Mouse (Mus musculus): ENCODE data around the gene Pcdh15.

Gene Pcdh15

DNA sequence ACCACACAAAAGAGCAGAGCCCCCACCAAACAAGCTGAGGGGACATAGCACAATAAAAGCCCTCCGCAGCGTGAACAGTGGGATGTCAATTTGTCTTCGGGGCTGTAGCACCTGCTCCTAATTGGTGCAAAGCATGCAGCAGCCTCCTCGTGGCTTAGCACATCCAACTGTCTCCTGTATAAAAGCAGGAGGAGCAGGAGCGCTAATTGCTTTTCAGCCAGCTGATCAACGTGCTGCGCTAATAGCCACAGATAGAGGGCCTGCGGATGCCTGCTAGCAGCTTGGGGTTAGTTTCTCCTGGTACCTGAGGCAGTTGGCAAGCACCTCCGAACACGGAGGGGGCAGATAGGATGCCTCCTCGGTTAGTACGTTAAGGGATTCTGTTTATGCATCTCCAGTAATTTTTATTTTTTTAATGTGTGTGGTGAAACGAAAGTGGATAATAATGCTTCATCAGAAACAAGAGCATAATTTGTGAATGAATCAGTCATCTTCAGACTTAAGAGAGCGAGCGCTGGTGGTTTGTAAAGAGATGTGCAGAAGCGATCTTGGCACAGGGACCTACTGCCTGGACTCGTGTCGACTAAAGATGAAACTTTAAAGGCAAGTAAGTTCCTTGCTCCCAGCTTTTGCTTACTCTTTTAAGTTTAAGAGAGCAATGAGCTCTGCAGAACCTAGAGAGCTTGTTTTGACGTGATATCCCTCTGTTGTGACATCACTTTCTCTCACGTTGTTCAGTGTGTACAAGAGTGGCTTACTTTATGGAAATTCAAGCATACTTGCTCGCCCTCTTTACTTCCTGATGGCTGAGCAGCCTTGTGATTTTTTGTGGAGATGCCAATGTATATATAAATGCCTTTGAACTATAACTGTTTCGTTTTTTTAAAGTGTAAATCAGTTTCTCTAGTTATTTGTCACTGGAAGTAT is 722.8 kb downstream of the Pcdh15 start:
- DNase-seq (ENCODE audit: low read depth, low spot score), result no peak

GRCm38 (mm10) chr10:73823214-73823613 is 724.1 kb downstream of the Pcdh15 start:
- DNase-seq (ENCODE audit: low read depth, low spot score), result no peak

GRCm38 (mm10) chr10:73826354-73826753 is 727.2 kb downstream of the Pcdh15 start:
- no peak for DNase-seq (ENCODE audit: low read depth, low spot score)

- no peak for DNase-seq (ENCODE audit: low read depth, low spot score)
These were observed 729.6 kb downstream of the Pcdh15 start for GRCm38 (mm10) chr10:73828781-73829180.

GRCm38 (mm10) chr10:73844998-73845397 is 745.9 kb downstream of the Pcdh15 start:
- no peak for DNase-seq (ENCODE audit: low read depth, low spot score)

DNA sequence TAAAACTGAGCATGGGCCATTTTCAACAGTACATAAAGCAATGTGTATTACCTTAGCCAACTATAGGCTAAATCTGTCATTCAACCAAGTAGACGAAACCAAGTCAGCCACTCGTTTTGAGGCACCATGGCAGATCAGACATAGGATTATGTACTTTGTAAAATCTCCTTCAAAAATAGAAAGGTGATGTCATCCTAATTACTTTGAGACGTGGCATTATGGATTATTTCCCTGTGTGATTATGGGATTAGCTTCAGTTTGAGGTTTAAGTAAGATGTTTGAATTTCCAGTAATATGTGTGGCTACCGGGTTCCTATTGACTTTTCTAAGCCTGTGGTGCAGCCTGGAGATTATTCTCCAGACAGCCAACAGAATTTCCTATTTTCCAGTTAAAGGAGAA is 763.0 kb downstream of the Pcdh15 start:
- no peak for DNase-seq (ENCODE audit: low read depth, low spot score)

GRCm38 (mm10) chr10:73878055-73878728 is 779.0 kb downstream of the Pcdh15 start:
- DNase-seq (ENCODE audit: low read depth, low spot score), result no peak

DNA sequence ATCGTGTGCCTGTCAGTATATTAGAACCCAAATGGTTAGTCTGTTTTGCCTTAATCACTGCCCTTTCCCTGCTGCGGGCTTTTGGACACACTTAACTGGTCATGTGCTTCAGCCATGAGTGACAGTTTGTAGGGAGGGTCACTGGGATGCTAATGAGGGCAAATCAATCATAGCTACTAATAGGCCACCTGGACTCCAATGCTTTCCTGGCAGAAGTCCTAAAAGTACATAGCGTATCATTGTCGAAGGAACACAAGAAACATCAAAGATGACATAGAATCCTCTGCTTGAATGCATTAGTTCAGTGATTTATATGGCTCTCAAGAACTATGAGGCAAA is 779.6 kb downstream of the Pcdh15 start:
- no peak for DNase-seq (ENCODE audit: low read depth, low spot score)

DNA sequence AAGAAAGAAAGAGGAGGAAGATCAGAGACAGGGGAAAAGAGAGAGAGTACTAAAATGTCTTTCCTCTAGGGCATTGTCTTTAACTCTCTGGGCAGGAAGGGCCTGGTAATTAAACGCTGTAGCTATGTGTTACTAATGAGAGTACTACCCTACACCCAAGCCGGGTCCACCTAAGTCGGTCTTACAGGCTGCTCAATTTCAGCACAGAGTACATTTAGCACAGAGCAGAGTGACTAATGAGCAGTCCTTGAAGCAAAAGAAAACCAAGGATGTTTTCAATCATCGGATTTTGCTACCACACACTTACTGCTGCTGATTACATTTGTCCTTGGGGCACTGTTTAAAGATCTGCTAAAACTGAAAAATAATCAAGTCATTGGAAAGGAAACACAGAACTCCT is 788.6 kb downstream of the Pcdh15 start:
- no peak for DNase-seq (ENCODE audit: low read depth, low spot score)

DNA sequence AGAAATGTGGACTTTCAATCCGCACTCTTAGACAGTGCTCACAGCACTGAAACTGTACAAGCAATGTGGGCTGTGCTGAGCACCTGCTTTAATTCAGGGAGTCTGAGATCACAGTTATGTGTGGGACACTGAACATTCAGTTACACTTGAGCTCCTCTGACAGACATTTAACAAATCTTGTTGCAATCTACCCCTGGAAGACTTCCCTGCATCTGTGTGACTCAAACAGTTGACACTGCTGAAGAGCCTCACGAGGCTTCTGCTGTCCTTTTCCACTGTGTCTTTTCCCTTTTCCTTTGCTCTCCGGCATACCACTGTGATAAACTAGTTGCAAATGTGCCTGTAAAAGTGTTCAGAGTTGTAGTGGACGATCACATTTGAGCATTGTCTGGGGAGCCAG is 793.1 kb downstream of the Pcdh15 start:
- DNase-seq (ENCODE audit: low read depth, low spot score), result no peak

DNA sequence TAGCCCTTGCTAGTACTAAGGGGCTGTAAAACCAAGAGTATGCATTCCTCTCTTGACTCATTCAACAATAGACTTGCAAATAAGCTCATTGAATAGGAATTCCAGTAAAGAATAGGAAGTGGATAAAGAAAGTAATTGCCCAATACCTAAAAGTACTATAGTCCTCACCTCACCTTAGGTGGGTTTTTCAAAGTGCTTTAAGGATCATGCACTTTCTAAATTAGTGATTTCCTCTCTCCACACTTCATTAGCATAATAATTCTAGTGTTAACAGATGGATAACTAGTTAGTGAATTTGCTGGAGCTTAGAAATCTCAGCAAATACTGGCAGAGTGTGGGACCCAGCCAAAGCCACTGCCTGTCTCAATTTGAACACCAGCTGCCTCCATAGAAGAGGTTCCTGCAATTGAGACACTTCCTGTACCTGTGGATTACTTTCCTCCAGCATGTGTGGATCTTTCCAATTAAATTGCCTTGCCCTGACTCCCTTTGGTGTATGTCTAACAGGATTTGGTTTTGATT is 797.0 kb downstream of the Pcdh15 start:
- no peak for DNase-seq (ENCODE audit: low read depth, low spot score)

- DNase-seq (ENCODE audit: low read depth, low spot score), result no peak
These were observed 800.0 kb downstream of the Pcdh15 start for GRCm38 (mm10) chr10:73899165-73899564.

GRCm38 (mm10) chr10:73907626-73908025 is 808.5 kb downstream of the Pcdh15 start:
- no peak for DNase-seq (ENCODE audit: low read depth, low spot score)

DNA sequence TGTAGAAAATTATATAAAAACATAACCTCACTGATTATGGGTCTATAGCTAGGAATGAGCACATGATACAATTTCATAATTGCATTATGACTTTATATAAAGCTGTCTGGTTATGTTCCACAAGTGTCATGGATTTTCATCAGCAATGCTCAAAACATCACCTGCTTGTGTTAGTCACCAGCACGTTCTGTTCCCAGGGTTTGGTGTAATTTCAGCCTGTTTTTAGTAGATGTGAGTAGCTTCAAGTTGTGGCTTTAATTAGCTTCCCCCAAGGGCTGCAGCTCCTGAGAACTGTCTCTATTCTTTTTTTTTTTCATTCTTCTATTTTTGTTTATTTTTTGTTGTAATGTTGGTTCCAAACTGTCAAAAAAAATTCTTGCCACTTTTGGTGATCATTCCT is 809.4 kb downstream of the Pcdh15 start:
- no peak for DNase-seq (ENCODE audit: low read depth, low spot score)

DNA sequence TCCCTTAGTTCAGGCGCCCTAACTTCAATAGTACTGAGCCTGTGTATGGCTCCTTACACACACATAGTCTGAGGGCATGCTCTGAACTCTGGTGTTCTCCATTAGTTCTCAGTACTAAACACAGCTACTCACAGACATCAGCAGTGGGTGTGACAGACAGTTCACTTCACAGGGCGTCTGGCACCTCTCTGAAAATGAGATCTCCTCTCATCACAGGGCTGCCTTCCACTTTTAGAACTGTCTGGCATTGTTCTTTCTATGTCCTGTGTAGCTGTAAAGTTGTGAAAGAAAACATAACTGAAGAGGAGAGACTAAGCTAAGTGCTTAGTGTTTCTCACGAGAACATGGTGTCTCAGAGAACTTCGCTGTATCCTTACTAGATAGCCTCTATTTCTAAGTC is 816.0 kb downstream of the Pcdh15 start:
- DNase-seq (ENCODE audit: low read depth, low spot score), result no peak

DNA sequence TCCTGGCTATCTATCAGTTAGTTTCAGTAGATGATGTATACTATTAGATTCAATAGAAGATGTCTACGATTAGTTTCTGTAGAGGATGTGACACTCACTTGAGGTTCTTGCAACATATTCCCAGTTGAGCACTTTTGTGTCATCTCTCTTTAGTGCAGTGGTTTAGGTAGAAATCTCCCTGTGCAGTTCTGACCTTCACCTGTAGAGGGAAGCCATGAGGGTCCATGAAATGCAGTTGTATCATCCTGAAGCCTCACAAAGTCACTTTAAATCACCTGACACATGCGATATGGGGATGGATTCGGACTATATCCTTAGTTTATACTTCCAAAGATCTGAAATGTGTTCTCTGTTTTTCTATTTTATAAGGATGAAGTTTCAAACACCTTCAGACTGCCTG is 822.4 kb downstream of the Pcdh15 start:
- DNase-seq (ENCODE audit: low read depth, low spot score), result no peak

DNA sequence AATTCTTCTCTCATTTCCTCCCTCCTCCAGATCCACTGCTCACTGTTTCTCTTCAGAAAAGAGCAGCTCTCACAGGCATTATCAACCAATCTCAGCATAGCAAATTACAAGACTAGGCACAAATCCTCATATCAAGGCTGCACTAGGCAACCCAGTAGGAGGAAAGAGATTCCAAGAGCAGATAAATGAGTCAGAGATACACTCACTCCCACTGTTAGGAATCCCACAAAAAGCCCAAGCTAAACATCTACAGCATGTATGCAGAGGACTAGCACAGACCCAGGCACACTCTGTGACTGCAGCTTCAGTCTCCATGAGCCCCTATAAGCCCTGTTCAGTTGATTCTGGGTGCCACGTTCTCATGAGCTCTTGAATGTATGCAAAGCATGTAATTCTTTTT is 829.5 kb downstream of the Pcdh15 start:
- no peak for DNase-seq (ENCODE audit: low read depth, low spot score)

DNA sequence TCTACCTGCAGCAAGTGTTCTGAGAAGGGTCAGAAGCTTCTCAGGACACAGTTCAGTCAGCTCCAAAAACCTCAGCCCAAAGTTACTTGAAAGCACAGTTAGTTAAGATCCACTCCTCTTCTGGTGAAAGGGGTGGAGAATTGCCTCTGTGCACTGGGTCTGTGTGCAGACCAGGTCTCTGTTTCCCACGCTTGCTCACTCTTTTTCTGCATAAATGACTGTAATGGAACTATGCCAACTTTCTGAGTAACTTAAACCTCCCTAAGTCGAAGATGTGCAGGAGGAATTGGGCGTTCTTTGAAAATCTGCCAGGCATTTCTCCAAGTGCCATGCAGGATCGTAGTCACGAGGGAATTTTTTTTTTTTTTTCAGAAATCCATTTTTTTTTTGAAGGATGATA is 830.6 kb downstream of the Pcdh15 start:
- DNase-seq (ENCODE audit: low read depth, low spot score), result no peak

DNA sequence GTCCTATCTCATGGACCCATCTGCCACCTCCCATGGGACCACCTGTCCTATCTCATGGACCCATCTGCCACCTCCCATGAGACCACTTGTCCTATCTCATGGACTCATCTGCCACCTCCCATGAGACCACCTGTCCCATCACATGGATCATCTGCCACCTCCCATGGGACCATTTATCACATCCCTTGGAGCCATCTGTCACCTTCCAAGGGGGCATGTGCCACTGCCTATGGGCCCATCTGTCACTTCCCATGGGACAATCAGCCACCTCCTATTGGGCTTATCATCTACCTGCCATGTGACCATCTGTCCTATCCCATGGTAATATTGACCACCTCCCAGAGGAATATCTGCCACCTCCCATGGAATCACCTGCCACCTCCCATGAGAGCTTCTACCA is 832.0 kb downstream of the Pcdh15 start:
- DNase-seq (ENCODE audit: low read depth, low spot score), result no peak

GRCm38 (mm10) chr10:73931996-73932679 is 833.0 kb downstream of the Pcdh15 start:
- DNase-seq (ENCODE audit: low read depth, low spot score), result no peak

DNA sequence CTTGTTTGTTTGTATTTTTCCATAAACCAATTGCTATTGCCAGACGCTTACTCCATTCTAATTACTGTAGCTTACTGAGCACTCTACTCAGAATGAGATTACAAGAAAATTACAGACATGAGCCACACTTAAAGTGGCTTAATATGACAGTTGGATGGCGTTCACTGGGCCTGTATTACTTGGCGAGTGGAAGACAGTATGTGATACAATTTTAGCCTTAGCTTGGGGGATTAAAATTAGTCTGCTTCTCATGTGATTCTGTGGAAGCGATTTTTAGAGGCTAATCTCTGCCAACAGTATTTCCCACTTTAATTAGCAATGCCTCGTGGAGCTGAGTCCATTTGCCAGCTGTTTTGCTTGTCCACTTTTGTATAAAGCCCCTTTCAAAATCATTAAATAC is 837.0 kb downstream of the Pcdh15 start:
- DNase-seq (ENCODE audit: low read depth, low spot score), result no peak

- DNase-seq (ENCODE audit: low read depth, low spot score), result no peak
These were observed 839.8 kb downstream of the Pcdh15 start for GRCm38 (mm10) chr10:73938989-73939388.
